Mouse (Mus musculus) lung, adult 18-20 months (tissue): ENCODE data around the gene Mad2l1.

Experiments used
- DNase-seq, 2 experiments: peaks; one replicate each; pipeline ENCODE4 v3.0.0; 2022; ENCODE audit warnings: mixed read lengths in 2 of 2

The Mad2l1 gene

DNA sequence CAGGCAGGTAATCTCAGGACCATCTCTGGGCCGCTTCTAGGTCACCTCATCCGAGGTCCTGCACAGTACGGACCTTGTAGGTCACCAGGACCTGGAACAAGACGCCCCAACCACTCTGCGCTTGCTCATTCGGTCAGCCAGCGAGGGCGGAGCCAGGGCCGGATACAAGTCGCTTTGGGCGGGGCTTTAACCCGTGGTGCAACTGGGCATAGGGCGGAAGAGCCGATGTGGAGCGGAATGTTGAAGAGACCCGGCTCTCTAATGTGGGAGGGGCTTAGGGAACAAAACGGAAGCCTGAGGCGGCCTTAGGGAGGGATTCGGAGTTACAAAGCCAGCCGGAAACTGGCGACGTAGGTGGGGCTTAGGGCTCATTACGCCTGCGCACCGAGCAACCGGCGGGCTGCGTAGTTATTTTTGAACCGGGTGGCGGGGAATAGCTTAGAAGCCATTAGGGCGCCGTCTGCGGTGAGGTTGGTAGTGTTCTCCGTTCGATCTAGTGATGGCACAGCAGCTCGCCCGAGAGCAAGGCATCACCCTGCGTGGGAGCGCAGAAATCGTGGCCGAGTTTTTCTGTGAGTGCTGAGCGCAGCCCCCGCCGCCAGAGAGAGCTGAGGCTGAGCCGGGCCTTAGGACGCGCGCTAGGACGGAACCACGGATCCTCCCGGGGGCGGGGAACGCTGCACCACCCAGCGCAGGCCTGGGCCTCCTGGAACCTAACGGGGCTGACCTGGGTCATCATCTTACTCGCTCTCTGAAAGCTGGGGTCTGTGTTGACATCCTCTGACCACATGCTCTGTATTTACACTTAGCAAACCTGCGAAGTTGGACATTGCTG lies at the start of gene Mad2l1:
Mad2l1 (plus strand) TSS at position 363 of the 835 bp plus-strand sequence.
- DNase-seq, result peak; percentile 98 to 99

DNA sequence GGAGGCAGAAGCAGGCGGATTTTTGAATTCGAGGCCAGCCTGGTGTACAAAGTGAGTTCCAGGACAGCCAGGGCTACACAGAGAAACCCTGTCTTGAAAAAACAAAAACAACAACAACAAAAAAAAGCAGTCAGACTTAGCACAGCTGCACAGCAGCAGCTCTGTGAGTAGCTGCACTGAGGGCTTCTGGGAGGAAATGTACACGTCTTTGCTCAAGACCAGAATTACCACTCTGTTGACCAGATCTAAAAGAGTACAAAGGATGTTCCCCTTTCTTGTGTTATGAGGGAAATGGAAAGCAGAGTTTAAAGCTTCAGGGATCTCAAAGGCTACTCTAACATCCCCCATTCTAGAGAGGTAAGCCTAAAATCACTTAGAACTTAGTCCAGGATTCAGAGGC lies 41.5 kb upstream of the Mad2l1 start:
- DNase-seq, result no peak

DNA sequence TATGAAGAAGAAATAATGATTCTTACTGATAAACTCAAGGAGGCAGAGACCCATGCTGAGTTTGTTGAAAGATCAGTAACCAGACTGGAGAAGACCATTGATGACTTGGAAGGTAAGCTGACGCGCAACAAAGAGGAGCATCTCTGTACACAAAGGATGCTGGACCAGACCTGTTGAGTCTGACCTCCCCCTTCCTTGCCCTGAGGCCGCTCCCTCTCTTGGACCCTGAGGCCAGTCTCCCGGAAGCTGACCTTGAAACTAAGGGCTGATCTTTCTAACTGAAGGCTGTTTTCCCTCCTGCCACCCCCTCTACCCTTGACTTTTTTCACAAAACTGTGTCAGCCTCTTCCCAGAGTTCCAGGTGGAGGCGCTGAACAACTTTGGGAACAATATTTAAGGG lies 18.8 kb upstream of the Mad2l1 start:
- DNase-seq, result no peak

DNA sequence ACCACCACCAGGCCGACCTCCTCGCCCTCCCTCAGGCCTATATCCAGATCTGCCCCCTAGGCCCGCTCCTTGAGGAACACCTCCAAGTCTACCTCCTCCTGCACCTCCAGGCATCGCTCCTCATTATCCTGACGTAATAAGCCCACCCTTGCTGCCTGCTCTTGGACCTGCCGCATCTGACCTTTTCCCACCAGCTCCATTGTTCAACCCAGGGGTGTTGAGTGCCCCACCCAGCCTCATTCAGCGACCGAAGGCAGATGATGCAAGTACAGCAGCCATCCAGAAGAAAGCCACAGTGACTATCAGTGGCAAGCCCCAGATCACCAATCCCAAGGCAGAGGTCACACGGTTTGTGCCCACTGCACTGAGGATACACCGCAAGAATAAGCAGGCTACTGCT lies 6.8 kb upstream of the Mad2l1 start:
- no peak for DNase-seq

DNA sequence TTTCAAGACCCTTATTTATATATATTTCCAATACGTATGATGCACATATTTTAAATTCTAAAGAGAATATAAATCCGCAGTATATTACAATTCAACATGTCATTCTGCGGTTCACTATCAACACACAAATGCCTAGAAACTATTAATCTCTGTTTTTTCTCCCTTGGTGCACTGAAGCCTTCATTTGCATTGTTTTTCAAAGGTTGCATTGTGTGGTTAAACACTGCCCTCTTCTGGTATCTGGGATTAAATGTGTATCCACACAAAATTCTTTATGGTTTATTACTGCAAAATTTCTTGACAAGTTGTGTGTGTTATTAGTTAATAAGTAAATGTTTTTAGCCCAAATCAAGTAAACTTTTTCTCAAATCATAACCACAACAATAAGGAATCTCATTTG lies 1.9 kb upstream of the Mad2l1 start:
- peak in 1 of 2 experiments; percentile 11 for DNase-seq

DNA sequence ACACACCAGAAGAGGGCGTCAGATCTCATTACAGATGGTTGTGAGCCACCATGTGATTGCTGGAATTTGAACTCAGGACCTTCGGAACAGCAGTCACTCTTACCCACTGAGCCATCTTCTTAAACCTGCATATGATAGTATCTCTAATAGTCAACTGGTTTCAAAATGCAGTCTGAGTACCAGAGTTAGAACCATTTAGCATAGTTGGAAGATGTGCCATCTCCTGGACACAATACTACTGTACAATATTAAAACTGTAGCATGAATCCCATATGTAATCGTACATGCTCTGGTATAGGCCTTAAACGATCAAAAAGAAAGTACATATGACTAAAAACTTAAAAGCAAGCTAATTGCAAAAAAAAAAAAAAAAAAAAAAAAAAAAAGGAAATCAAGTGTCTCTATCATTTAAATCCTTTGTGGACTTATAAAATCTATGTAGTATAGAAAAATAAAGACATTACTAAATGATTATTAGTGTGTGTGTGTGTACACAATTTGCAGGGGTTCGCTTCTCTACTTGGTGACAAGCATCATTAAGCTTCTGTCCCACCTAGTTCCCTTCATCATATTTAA lies 736 bp upstream of the Mad2l1 start:
- no peak for DNase-seq

DNA sequence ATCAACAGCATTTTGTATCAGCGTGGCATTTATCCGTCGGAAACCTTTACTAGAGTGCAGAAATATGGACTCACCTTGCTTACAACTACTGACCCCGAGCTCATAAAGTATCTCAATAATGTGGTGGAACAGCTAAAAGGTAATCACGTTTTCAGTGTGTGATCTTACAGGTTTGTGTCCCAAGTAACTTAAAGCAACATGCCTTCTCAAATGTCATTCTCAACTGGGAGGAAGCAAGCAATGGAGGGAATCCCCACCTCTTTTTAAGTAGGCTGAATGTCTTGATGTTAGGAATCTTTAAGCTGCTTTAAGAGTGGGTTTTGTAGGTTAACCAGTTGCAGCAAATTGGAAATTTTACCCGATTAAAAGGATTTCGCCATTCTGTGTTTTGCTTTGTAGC lies 776 bp downstream of the Mad2l1 start:
- no peak for DNase-seq

DNA sequence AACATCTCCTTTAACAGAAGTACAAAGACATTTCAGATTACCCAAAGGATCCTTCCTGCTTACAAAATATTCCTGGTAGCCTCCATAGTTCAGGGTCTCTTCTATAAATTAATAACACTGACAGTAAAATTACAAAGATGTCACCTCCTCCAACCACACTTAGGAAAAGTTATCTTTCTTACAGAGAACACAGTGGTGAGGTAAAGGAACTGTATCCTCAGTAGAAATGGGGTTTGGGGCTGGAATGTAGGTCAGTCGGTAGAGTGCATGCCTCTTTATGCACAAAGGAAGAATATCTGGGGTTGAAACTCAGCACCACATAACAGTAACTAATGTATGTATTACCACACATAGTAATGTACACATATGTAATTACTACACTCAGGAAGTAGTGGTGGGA lies 24.8 kb downstream of the Mad2l1 start, which contains the start of gene Vmn1r32:
Vmn1r32 (minus strand) TSS at position 101 of the 400 bp plus-strand sequence.
- DNase-seq, result no peak

DNA sequence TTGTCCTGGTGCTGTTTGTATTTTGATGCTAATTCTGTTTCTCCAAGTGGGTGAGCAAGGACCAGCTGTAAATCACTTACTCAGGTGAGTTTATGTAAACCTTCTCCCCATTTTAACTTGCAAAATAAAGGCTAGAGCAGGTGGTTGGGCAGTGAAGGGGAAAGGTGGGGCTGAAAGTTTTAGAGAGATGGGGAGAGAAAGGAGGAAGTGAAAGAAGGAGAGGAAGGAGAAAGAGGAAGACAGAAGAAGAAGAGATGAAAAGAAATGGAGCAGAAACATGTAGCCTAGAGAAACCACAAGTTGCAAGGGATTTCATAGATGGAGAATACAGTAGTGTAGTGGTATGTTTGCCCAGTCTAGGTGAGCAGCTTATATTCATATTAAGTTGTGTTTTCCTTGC lies 60.6 kb downstream of the Mad2l1 start:
- no peak for DNase-seq
